Mouse (Mus musculus) forebrain, embryonic 14.5 days (tissue): ENCODE results near the gene Gpcpd1. TPM values are rescaled to one million over a fixed set of nuclear protein-coding genes. Genes with fewer than 3 reads are reported as not detected.

Source experiments
- ATAC-seq: fragments of 200-750 bp; cut with Nextera tagmentation; 2 replicates; pipeline ENCODE4 v1.8.0; 2017; ENCODE audit warnings: mild to moderate bottlenecking, moderate library complexity
- DNase-seq: peaks from one replicate; pipeline ENCODE4 v3.0.0-alpha.2; 2015; ENCODE audit warnings: low spot score
- H3K27ac ChIP-seq: fragments of 300-500 bp; sonication (generic); 2 replicates; pipeline ENCODE4 v1.5.1; 2014; ENCODE audit warnings: low read depth, mild to moderate bottlenecking, control low read depth, low read length, moderate library complexity
- H3K27me3 ChIP-seq: fragments of 300-500 bp; sonication (generic); replicated peaks from 2 replicates; pipeline ENCODE4 v1.6.1; 2014; ENCODE audit warnings: low read length, control low read depth, mixed read lengths; ENCODE audit not compliant: control insufficient read depth, insufficient read depth
- H3K36me3 ChIP-seq: fragments of 300-500 bp; sonication (generic); 2 replicates; pipeline ENCODE4 v1.6.1; 2014; ENCODE audit warnings: low read length, control low read depth; ENCODE audit not compliant: control insufficient read depth, insufficient read depth
- H3K4me1 ChIP-seq: fragments of 300-500 bp; sonication (generic); 2 replicates; pipeline ENCODE4 v1.6.1; 2014; ENCODE audit warnings: antibody characterized with exemption, low read length, control low read depth; ENCODE audit not compliant: control insufficient read depth, insufficient read depth
- H3K4me2 ChIP-seq: fragments of 300-500 bp; sonication (generic); 2 replicates; pipeline ENCODE4 v1.6.1; 2014; ENCODE audit warnings: mild to moderate bottlenecking, control low read depth, low read length
- H3K4me3 ChIP-seq: fragments of 300-500 bp; sonication (generic); 2 replicates; pipeline ENCODE4 v1.5.1; 2014; ENCODE audit warnings: low read depth, low read length, control low read depth
- H3K9ac ChIP-seq: fragments of 300-500 bp; sonication (generic); 2 replicates; pipeline ENCODE4 v1.6.1; 2014; ENCODE audit warnings: mild to moderate bottlenecking, low read length, control low read depth, moderate library complexity
- H3K9me3 ChIP-seq: fragments of 300-500 bp; sonication (generic); replicated peaks from 2 replicates; pipeline ENCODE4 v1.6.1; 2016; ENCODE audit warnings: low read length, control low read depth, mixed read lengths; ENCODE audit not compliant: control insufficient read depth
- WGBS: fragments of 180-500 bp; shearing (Covaris S2); extraction: QIAGEN DNeasy Blood & Tissue Kit; methylation state at CpG from one replicate; pipeline ENCODE4 v1.1.7; 2014; 5-methylcytosine and 5-hydroxymethylcytosine counted together
- polyA plus RNA-seq: library from polyadenylated mRNA; unstranded; fragments of >200 nt; fragmentation: Nextera tagmentation; extraction: Ambion mirVana; gene quantifications from 2 replicates; pipeline ENCODE4 v1.2.1, GENCODE M21; 2014

The Gpcpd1 gene
- polyA plus RNA-seq, 1 experiment from 2014 or later: 67.0 TPM

DNA sequence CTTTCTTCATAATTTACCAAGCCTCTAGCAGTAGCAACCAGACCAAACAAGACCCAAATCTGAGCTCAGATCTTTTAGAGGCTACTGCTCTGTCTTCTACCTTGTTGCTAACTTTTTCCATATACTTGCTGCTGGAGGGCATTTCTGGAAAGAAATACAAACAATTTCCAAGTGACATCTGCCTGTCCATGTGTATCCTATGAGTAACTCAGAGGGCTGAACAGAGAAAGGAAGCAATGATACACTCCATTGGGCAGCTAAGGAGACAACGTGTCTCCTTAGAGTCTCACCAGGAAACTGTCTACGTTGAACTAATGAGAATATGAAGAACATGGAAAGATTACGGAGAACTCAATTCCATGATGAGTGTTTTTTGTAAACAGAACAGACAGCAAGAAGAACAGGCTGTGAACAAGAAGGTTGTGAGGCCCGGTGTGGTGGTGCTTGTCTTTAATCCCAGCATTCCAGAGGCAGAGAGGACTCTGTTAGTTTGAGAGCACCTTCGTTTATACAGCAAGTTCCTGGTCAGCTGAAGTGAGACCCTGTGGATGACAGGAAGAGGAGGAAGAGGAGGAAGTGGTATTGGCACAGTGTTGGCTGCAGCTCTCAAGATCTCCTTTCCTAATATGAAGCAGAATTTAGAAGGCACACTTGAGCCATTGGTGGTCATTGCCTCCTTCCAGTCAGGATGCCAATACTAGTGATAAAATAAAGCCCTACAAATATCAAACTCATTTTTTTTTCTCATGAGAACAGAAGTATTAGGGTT is 18.4 kb upstream of the Gpcpd1 start:
- no peak overlapping the region for H3K4me2 ChIP-seq
- WGBS: 84% methylated on average over 5 of the region's 5 CpGs
- H3K4me3 ChIP-seq: no peak overlapping the region
- H3K36me3 ChIP-seq: no peaks in the 10 kb centered on the region
- no peaks in the 10 kb centered on the region for H3K9me3 ChIP-seq
- no peaks in the 10 kb centered on the region for H3K4me1 ChIP-seq
- no peak overlapping the region for H3K9ac ChIP-seq
- ATAC-seq (no peak), DNase-seq (no peak)
- no peak overlapping the region for H3K27ac ChIP-seq
- no peaks in the 10 kb centered on the region for H3K27me3 ChIP-seq

DNA sequence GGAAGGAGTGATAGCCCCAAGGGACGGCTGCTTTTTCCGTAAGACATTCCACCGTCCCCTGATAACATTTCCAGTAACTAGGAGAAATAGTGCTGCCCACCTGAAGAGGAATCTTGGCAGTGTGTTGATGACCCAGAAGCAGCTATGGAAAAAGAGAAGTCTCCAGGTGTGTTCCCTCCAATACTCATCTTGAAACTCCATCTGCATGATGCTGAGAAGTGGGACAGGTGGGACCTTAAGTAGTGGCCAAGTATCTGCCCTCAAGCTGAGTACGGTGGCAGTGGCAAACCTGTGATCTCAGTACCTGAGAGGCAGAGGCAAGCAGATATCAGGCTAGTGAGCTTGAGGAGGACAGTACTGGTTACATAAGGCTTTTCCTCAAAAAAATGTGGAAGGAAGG is 17.4 kb upstream of the Gpcpd1 start:
- Histone ChIP-seq H3K36me3 (no peaks in the 10 kb centered on the region), H3K27me3 (no peaks in the 10 kb centered on the region), H3K9me3 (no peaks in the 10 kb centered on the region), H3K4me1 (no peaks in the 10 kb centered on the region), H3K27ac (no peak overlapping the region), H3K9ac (no peak overlapping the region), H3K4me2 (no peak overlapping the region), H3K4me3 (no peak overlapping the region)
- 92% methylated on average over 4 of the region's 4 CpGs for whole genome bisulfite sequencing
- ATAC-seq (no peak), DNase-seq (no peak)

DNA sequence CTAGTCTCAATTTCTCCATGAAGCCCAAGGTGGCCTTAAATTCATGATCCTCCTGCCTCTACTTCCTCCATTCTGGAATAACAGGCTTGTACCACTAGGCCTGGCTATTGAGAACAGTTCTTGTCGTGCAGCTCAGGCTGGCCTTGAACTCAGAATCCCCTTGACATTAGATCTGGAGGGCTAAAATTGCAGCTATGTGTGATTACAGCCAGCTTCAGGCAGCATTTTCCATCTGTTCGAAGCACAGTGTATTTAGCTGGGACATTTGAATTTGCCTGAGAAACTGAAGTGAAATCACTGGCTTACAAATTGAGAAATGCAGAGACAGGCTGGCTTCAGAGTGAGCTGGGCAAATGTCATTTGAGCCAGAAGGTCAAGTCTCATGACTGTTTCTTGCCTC is 16.2 kb upstream of the Gpcpd1 start:
- WGBS: 78% methylated on average over 2 of the region's 2 CpGs
- Histone ChIP-seq H3K9ac (no peak overlapping the region), H3K27me3 (no peaks in the 10 kb centered on the region), H3K4me1 (no peaks in the 10 kb centered on the region), H3K27ac (no peak overlapping the region), H3K36me3 (no peaks in the 10 kb centered on the region), H3K9me3 (no peaks in the 10 kb centered on the region), H3K4me2 (no peak overlapping the region), H3K4me3 (no peak overlapping the region)
- DNase-seq (no peak), ATAC-seq (no peak)

DNA sequence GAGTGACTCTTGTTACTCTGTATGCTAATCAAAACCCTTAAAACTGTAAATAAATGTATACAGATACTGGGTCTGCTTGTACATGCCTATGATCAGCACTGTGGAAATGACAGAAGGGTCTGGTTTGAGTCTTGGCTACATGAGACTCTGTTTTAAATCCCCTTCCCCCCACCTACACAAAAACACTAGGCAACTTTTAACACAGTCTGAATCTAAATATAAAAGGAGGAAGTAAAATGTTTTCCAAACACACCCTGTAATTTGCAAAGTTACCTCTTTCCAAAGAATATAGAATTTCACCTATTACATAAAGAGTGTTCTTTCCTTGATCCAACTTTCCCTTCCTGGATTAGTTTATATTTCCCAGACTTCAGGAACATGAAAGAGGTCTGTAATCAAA is 14.2 kb upstream of the Gpcpd1 start:
- no peaks in the 10 kb centered on the region for H3K27me3 ChIP-seq
- H3K36me3 ChIP-seq: no peaks in the 10 kb centered on the region
- DNase-seq (no peak), ATAC-seq (no peak)
- no peak overlapping the region for H3K27ac ChIP-seq
- H3K4me3 ChIP-seq: no peak overlapping the region
- H3K9ac ChIP-seq: no peak overlapping the region
- no peaks in the 10 kb centered on the region for H3K9me3 ChIP-seq
- no peak overlapping the region for H3K4me2 ChIP-seq
- H3K4me1 ChIP-seq: no peaks in the 10 kb centered on the region

DNA sequence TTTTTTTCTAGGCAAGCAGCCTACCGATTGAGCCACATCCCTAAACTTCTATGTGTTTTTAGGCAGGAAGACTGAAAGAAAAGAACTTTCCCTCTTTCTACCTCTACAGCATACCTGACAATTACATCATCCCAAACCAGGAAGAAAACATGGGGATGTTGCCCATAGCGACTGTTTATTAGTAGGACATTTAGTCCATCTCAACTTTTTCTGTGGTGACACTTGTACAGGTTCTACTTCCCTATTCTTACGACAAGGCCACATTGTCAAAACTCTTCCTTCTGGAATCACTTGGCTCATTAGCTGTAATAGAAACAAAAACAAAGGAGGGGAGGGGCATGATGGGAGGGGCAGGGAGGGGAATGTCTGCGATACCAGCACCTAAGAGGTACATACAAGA is 12.6 kb upstream of the Gpcpd1 start:
- no peak overlapping the region for H3K4me2 ChIP-seq
- H3K36me3 ChIP-seq: no peaks in the 10 kb centered on the region
- no peak overlapping the region for H3K27ac ChIP-seq
- ATAC-seq: no peak
- no peak for DNase-seq
- H3K4me3 ChIP-seq: no peak overlapping the region
- H3K9me3 ChIP-seq: no peaks in the 10 kb centered on the region
- H3K4me1 ChIP-seq: no peaks in the 10 kb centered on the region
- no peak overlapping the region for H3K9ac ChIP-seq
- no peaks in the 10 kb centered on the region for H3K27me3 ChIP-seq
- WGBS: 81% methylated on average over 4 of the region's 4 CpGs

DNA sequence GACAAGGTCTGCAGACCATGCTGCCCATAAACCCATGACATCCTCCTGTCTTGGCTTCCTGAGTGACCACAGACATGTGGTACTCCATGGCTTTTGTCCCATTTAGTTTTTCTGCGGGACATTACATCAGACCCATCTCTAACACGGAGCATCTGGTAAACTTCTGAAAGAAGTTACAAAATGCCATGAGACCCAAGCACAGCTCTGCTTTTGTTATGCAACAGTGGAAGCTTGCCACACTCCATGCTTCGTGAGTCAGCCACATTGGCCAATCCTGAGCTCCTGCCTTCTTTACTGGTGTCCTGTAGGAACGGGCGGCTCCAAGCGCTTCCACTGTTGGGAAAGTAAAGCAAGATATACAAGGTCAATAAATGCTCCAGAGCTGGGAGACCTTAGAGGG is 11.6 kb upstream of the Gpcpd1 start:
- Histone ChIP-seq H3K9me3 (no peaks in the 10 kb centered on the region), H3K4me2 (no peak overlapping the region), H3K9ac (no peak overlapping the region), H3K27me3 (no peaks in the 10 kb centered on the region), H3K4me3 (no peak overlapping the region), H3K36me3 (no peaks in the 10 kb centered on the region), H3K4me1 (no peaks in the 10 kb centered on the region), H3K27ac (no peak overlapping the region)
- DNase-seq (no peak), ATAC-seq (no peak)
- 91% methylated on average over 6 of the region's 6 CpGs for WGBS

DNA sequence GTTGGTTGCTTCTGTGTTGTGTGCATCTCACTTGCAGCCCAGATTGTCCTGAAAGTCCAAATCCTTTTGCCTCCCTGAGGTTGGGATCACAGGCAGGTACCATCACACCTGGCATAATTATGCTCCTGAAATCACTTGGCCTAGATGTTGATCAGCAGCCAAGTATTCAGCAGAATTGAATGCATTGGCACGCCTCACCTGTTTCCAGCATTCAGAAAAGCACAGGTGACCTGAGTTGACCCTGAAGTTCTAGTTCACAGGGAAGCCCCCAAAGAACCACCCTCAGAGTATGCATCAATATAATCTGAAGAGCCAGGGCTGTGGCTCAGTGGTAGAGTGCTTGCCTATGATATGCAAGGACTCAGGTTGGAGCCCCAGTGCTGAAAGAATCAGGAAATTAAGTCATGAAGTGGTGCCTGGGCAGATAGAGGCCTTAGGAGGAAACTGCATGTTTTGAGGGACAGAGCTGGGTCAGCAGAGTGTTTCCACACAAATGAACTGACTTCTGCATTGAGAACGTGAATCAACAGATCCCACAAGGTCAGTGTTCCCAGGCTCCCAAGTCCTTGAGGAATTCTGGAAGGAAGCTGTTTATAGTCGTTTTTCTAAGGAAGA is 10.4 kb upstream of the Gpcpd1 start:
- H3K36me3 ChIP-seq: no peaks in the 10 kb centered on the region
- no peak overlapping the region for H3K27ac ChIP-seq
- 83% methylated on average over 3 of the region's 3 CpGs for WGBS
- H3K4me3 ChIP-seq: no peak overlapping the region
- no peaks in the 10 kb centered on the region for H3K9me3 ChIP-seq
- ATAC-seq: no peak
- H3K4me2 ChIP-seq: no peak overlapping the region
- H3K27me3 ChIP-seq: no peaks in the 10 kb centered on the region
- H3K4me1 ChIP-seq: no peaks in the 10 kb centered on the region
- DNase-seq: no peak
- no peak overlapping the region for H3K9ac ChIP-seq

DNA sequence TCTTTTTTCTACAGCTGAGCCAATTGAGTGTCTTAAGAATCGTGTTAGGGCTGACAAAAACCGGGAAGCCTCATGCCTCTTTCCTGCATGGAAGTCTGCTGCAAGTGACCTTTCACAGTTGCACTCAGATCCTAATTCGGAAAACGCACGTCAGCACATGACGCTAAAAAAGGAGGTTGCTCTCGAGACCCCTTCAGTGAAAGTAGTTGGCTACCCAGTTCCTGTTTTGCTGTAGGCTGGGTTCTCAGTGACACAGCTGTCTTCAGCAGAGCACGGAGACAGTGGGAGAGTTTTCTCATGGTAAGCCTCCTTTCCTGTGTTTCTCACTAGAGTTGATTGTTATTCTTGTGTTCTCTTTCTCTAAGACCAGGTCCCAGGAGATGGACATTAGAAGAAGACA is 9.7 kb upstream of the Gpcpd1 start:
- H3K4me2 ChIP-seq: no peak overlapping the region
- no peak overlapping the region for H3K4me3 ChIP-seq
- H3K27ac ChIP-seq: no peak overlapping the region
- no peak for DNase-seq
- no peaks in the 10 kb centered on the region for H3K27me3 ChIP-seq
- whole genome bisulfite sequencing: 75% methylated on average over 8 of the region's 8 CpGs
- H3K4me1 ChIP-seq: no peaks in the 10 kb centered on the region
- H3K9ac ChIP-seq: no peak overlapping the region
- H3K9me3 ChIP-seq: no peaks in the 10 kb centered on the region
- no peaks in the 10 kb centered on the region for H3K36me3 ChIP-seq
- ATAC-seq: no peak

DNA sequence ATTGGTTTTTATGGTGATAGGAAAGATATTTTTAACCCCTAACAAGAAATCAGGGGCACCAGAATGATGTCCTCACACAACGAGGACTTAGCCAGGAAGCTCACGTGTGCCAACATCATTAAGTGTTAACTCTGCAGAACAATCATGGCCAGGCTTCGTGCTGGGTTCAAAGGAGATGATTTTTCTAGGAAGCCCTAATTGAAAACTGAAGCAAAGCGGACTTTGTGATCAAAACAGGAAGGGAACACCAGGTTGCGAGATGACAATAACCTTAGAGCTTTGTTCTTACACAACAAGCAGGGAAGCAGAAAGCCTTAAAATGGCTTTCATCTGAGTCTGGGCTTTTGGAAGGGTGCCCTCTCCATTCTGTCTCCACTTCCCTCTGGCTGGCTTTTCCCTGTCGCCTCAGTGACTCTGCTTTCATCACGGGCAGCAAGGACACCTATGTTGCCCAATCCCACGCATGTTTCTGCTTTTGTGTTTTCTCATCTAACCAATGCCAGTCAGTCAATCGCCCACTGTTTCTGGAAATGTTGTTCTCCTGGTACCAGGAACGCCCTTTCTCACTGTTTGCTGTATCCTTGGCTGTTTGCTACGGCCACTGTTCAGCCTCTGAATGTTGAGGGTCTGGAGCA is 8.2 kb upstream of the Gpcpd1 start:
- Histone ChIP-seq H3K36me3 (no peaks in the 10 kb centered on the region), H3K4me2 (no peak overlapping the region), H3K9me3 (no peaks in the 10 kb centered on the region), H3K27me3 (no peaks in the 10 kb centered on the region), H3K4me3 (no peak overlapping the region), H3K4me1 (no peaks in the 10 kb centered on the region), H3K9ac (no peak overlapping the region), H3K27ac (peak overlapping the region; percentile 33; the same call in 1 of the 2 replicates)
- DNase-seq: no peak
- ATAC-seq: no peak
- 71% methylated on average over 11 of the region's 11 CpGs for WGBS
